Mouse (Mus musculus) cerebellum, postnatal 4 days (tissue): ENCODE measurements around the gene Plxnd1.

Source experiments
- DNase-seq, 2 experiments: peaks; one replicate each; pipeline ENCODE4 v3.0.0; 2022; ENCODE audit warnings: low spot score in 2 of 2, mixed read lengths in 1 of 2

Plxnd1 gene

GRCm38 (mm10) chr6:115994877-115995520 is at the start of gene Plxnd1:
Gene Plxnd1, minus strand, starts transcription at chr6:115995005.
- DNase-seq, result peak; percentile 64 to 80

- DNase-seq, result no peak
Measured at GRCm38 (mm10) chr6:116044039-116044438, 49.2 kb upstream of the Plxnd1 start.

- no peak for DNase-seq
Measured at GRCm38 (mm10) chr6:116038222-116038621, 43.4 kb upstream of the Plxnd1 start.

GRCm38 (mm10) chr6:116037281-116037831 is 42.6 kb upstream of the Plxnd1 start:
- no peak for DNase-seq

GRCm38 (mm10) chr6:116036555-116036954 is 41.8 kb upstream of the Plxnd1 start:
- no peak for DNase-seq

GRCm38 (mm10) chr6:116031052-116031451 is 36.2 kb upstream of the Plxnd1 start:
- DNase-seq, result no peak

- no peak for DNase-seq
Measured at GRCm38 (mm10) chr6:116024666-116025065, 29.9 kb upstream of the Plxnd1 start.

- DNase-seq, result no peak
Measured at GRCm38 (mm10) chr6:116021961-116022485, 27.2 kb upstream of the Plxnd1 start.

- no peak for DNase-seq
Measured at GRCm38 (mm10) chr6:116015902-116016301, 21.1 kb upstream of the Plxnd1 start.

- no peak for DNase-seq
Measured at GRCm38 (mm10) chr6:116014111-116014510, 19.3 kb upstream of the Plxnd1 start.

- no peak for DNase-seq
Measured at GRCm38 (mm10) chr6:116013687-116014086, 18.9 kb upstream of the Plxnd1 start.

- peak; percentile 85 to 91 for DNase-seq
Measured at GRCm38 (mm10) chr6:116010541-116010940, 15.7 kb upstream of the Plxnd1 start.

- no peak for DNase-seq
Measured at GRCm38 (mm10) chr6:116009426-116009825, 14.6 kb upstream of the Plxnd1 start.

- peak in 1 of 2 experiments; percentile 69 for DNase-seq
Measured at GRCm38 (mm10) chr6:116007561-116008173, 12.9 kb upstream of the Plxnd1 start.

GRCm38 (mm10) chr6:116006731-116007130 is 11.9 kb upstream of the Plxnd1 start:
- DNase-seq, result no peak

- no peak for DNase-seq
Measured at GRCm38 (mm10) chr6:116005959-116006288, 11.1 kb upstream of the Plxnd1 start.

GRCm38 (mm10) chr6:116005275-116005958 is 10.6 kb upstream of the Plxnd1 start:
- no peak for DNase-seq

GRCm38 (mm10) chr6:116004716-116005115 is 9.9 kb upstream of the Plxnd1 start:
- no peak for DNase-seq

GRCm38 (mm10) chr6:116004069-116004468 is 9.3 kb upstream of the Plxnd1 start:
- DNase-seq, result no peak

- DNase-seq, result no peak
Measured at GRCm38 (mm10) chr6:116003516-116003915, 8.7 kb upstream of the Plxnd1 start.

GRCm38 (mm10) chr6:116002311-116003104 is 7.7 kb upstream of the Plxnd1 start:
- DNase-seq, result no peak

GRCm38 (mm10) chr6:116000851-116001250 is 6.0 kb upstream of the Plxnd1 start:
- no peak for DNase-seq
